Mouse (Mus musculus) megakaryocyte, adult 5-6 weeks (primary cell): ENCODE measurements around the gene Slc17a9. TPM values are rescaled to one million over a fixed set of nuclear protein-coding genes. Genes with fewer than 3 reads are reported as not detected.
A peak's percentile ranks its signal among the peaks of the same experiment; 100 is the strongest.
"Not testable (repeated sequence)": the region's sequence is repeated elsewhere in the genome, so short reads cannot be mapped to it uniquely, and the experiment has no call there.

ENCODE experiments used
- ATAC-seq: 2 replicates; pipeline ENCODE4 v1.8.0; 2016; ENCODE audit warnings: mild to moderate bottlenecking, inconsistent platforms; ENCODE audit not compliant: poor library complexity, severe bottlenecking
- total RNA-seq, 2 experiments: library from RNA; stranded (forward) in 1 of 2; stranded (reverse) in 1 of 2; fragments of 153-499, 151-499 nt in 1 of 2; fragments of 221-1000, 200-1000 nt in 1 of 2; gene quantifications; 2 replicates each; pipeline versions ENCODE4 v1.2.3 to v1.2.4; 2015 to 2017

The Slc17a9 gene
- total RNA-seq, 2 experiments from 2014 or later = 5.2 to 7.9 TPM

GRCm38 (mm10) chr2:180709923-180710272 is 15.2 kb upstream of the Slc17a9 start, which contains the start of the genes Dido1 and Gid8:
Gene Dido1, minus strand, starts transcription at chr2:180709999.
Gene Gid8, plus strand, starts transcription at chr2:180710117.
- ATAC-seq = peak; percentile 87

GRCm38 (mm10) chr2:180710276-180711155 is 14.5 kb upstream of the Slc17a9 start:
- ATAC-seq = peak; percentile 28

DNA sequence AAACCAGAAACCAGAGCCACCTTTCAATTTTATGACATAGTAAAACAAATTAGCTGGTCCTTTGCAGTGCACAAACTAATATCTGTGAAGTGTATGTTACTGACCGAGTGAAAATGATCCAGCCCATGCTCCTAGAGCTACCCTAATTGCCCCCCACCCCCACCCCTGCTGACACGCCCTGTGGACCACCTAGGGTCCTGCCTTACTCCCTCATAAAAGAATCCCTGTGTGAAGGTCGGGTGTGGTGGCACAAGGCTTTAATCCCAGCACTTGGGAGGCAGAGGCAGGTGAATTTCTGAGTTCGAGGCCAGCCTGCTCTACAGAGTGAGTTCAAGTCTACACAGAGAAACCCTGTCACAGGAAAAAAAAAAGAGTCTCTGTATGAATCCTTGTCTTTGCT is 13.5 kb upstream of the Slc17a9 start:
- ATAC-seq = no peak

GRCm38 (mm10) chr2:180712037-180712689 is 12.9 kb upstream of the Slc17a9 start:
- ATAC-seq = no peak

DNA sequence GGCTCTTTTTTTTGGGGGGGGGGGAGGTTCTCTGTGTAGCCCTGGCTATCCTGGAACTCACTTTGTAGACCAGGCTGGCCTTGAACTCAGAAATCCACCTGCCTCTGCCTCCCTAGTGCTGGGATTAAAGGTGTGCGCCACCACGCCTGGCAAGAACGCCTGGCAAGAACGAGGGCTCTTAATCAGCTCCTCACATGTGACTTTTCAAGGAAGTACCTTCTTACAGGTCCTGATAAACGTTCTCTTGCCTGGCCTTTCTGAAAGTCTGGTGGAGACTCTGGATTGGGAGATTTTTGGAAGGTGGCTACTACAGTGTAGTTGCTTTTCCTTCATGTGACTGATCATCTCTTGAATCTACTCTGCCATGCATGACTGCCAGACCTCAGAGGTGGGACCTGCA is 2.3 kb upstream of the Slc17a9 start:
- ATAC-seq = not testable (repeated sequence)

DNA sequence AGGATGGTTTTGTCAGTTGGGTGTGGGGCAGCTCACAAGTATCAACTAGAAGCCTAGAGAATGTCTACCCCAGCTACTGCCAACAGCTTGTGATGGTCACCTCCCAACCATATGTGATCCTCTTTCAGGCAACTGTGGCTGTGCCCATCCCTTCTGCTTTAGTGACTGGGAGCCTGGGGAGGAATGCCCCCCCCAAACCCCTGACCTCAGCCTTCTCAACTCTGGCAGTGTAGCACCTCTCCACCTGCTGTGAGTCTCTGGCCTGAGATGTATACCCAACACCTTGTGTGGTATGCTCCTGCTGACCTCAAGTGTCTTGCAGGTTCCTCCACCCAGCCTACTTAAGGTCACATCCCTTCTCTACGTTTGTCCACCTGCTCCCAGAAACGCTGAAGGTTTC is 1.2 kb upstream of the Slc17a9 start:
- ATAC-seq = no peak

DNA sequence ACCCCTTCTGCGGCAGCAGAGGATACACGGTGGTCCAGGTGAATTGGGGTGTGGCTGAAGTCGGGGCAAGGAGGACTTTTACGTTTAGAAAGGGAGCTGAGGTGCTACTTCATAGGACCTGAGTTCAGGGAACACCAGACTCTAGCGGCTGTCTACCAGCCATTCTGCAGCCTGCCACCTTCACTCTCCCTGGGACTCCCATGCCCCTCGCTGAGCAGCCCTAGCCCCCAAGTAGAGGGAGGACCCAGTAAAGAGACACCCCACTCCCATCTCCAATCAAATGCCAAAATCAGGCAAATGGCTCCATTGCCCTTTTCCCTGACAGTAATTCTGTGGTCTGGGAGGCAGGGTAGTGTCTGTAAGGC is 333 bp downstream of the Slc17a9 start:
- no peak for ATAC-seq

- ATAC-seq = peak; percentile 9; the same call in 1 of the 2 replicates
Observed at GRCm38 (mm10) chr2:180725856-180726629, 980 bp downstream of the Slc17a9 start.

DNA sequence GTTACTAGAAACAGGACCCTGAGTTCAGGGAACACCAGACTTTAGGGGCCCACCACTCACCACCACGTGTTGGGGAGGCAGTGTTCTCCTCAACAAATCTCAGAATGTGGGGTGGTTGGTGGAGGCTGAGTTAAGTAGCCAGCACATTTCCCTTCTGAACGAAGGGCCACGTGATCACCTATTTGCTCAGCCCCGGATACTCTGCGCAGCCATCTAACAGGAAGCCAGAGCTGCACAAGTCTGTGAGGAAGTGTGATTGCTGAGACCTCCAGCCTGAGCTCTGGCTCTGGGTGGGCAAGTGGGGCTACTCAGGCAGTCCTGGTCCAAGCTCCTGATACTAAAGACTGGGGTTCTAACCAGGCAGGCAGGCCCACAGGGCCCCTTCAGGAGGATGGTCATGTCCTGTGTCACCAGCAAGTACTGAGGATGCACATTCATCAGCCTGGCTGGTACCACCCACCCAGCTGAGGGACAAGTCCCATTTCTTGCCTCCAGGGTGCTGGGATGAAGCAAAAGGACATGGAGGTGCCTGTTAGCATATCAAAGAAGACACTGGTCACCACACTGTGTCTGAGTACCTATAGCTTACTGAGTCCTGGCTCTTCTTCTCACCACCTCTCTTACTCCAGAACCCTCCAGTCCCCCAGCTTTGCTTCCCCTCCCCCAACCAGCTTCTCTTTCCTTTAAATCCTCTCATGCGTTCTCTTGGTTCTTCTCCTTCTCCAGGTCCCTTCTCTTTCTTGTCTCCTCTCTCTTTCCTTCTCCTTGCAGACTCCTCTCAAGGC is 1.8 kb downstream of the Slc17a9 start:
- ATAC-seq = peak; percentile 69

DNA sequence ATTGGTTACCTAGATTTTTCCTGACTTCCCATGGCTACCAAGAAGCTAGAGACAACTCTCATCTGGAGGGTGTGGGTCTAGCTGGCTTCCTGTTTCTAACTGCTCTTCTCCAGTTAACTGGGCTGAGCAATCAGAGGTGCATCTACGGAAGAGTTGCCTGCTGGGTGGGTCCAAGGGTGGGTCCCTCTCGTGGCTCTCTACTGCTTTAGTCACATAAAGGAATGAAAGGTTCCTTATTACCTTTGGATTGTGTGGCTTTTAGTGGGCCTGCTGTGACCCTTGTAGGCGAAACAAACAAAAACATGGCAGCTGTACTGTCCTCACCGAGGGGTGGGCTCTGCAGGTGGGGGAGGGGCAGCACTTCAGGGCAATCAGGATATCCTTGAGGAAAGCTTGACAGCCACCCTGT is 2.6 kb downstream of the Slc17a9 start:
- ATAC-seq = 0 out of 2 replicates have a peak, but pooled peaks have one; percentile 8

GRCm38 (mm10) chr2:180731036-180731435 is 6.0 kb downstream of the Slc17a9 start:
- no peak for ATAC-seq

- ATAC-seq = peak; percentile 77
Observed at GRCm38 (mm10) chr2:180731984-180732383, 6.9 kb downstream of the Slc17a9 start.

GRCm38 (mm10) chr2:180735232-180735631 is 10.2 kb downstream of the Slc17a9 start:
- ATAC-seq = no peak

GRCm38 (mm10) chr2:180737984-180738383 is 12.9 kb downstream of the Slc17a9 start:
- peak; percentile 42 for ATAC-seq

DNA sequence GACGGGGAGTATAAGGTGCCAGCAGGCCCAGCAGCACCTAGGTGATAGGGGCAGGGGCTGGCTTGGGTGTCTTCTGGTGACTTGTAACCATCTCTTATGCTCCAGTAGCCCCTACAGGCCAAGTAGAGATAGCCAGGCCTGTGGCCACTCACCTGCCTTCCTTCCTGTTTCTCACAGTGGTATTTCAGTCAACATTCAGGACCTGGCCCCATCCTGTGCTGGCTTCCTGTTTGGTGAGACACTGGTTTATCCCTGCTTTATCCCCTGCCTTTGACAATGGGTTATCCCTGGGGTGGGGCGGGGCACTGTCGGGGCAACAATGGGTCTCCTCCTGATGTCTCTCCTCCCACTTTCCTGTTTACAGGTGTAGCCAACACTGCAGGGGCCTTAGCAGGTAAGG is 15.3 kb downstream of the Slc17a9 start:
- ATAC-seq = peak; percentile 79

DNA sequence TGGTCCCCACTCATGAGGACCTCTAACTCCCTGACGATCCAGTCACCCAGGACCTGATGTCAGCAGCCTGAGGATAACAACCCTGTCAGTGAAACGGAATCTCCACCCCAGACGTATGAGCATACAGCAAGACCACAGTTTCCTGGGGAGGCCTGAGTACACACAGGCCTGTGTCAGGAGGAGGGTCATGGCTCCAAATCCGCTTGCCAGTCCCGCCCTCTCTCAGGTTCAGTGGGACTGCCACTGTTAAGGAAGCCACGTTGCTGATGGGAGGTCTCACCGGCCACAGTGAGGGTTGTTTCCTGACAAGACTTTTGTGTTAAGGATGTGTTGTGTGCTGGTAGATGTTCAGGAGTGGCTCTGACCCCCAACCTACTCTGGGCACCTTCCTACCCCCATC is 16.4 kb downstream of the Slc17a9 start:
- no peak for ATAC-seq

DNA sequence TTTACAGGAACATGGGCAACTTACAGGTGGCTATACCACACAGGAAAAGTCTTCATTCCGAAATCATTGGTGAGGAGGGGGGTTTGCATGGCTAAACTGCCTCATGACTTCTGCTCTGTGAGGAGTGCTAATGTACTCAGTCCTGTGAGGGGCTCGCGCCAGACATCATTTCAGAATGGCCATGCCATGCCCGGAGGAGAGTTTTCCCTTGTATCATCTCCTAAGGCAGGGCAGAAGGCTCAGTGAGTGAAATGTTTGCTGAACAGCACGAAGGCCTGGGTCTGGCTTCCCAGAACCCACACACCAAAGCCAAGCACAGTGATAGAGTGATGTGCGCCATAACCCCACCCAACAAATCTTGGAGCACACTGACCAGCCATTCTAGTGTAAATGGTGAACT is 17.8 kb downstream of the Slc17a9 start:
- ATAC-seq = no peak

- no peak for ATAC-seq
Observed at GRCm38 (mm10) chr2:180743321-180743720, 18.3 kb downstream of the Slc17a9 start.

- peak; percentile 99 for ATAC-seq
Observed at GRCm38 (mm10) chr2:180745248-180745927, 20.3 kb downstream of the Slc17a9 start.
